Mouse (Mus musculus) spleen, adult 12 weeks (tissue): ENCODE data around the gene Olfr688.

Experiments used
- DNase-seq: peaks from one replicate; pipeline ENCODE4 v3.0.0; 2022; ENCODE audit warnings: low spot score

Olfr688 gene

DNA sequence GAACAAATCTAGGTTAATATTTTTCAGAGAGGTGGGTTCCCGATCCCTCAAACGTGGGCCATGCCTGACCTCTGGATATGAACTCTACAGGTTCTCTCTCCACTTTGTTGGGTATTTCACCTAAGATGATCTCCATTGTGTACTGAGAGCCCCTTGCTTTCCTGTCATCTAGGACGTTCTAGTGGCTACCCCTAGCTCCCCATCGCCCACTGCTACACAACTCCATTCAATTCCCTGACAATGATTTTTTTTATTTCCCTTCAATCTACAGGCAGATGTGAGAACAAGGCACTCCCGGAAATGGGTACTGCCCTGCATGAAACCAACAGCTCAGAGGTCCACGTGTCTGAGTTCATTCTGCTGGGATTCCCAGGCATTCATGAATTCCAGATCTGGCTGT, at the start of gene Olfr688:
Olfr688 (plus strand) TSS at position 301 of the 400 bp plus-strand sequence.
- DNase-seq: no peak

DNA sequence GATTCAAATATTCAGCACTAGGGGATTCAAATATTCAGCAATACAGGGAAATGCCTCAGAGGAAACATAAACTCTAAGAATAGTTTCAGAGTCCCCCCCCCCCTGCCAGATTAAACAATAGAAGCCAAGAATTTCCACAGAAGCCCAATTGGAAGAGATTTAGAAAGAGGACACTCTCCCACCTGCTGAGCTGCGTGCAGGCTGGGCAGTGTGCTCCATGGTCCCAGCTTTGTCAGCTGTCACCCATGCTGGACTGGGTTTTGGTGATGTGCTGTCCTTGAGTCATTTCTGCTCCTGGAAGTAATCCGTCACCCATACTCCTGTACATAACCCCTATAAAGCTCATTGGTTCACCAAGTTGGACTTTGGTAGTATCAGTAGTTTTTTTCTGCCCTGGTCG, 40.2 kb upstream of the Olfr688 start:
- DNase-seq: no peak

DNA sequence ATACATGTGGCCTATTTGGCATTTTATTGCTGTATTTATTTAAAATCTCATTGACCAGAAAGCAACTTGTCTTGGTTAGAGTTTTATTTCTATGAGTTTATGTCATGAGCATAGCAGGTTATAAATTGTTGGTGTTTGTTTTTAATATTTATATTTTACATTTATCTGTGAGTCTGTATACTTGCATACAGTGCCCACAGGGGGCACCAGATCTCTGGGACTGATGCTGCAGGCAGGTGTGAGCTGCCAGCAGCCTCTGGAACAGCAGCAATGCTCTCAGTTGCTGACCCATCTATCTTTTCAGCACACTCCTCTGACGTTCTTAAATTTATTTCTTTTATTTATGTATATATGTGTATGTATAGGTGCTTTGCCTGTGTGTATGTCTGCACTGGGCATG, 39.7 kb upstream of the Olfr688 start:
- no peak for DNase-seq

DNA sequence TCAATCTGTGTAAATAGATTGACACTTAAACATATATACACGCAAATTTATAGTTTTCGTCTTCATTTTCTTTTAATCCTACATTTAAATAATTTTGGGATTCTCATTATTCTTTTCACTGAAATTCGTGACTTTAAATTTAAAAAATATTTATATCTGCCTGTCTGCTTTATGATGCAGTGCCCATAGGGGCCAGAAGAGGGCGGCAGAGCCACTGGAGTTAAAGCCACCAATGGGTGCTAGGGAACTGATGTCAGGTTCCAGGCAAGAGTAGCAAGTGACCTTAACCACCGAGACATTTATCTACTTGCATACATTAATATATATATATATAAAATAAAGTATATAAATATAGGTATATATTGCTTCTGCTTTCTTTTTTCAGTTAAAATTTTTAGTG, 31.2 kb upstream of the Olfr688 start:
- DNase-seq: no peak

DNA sequence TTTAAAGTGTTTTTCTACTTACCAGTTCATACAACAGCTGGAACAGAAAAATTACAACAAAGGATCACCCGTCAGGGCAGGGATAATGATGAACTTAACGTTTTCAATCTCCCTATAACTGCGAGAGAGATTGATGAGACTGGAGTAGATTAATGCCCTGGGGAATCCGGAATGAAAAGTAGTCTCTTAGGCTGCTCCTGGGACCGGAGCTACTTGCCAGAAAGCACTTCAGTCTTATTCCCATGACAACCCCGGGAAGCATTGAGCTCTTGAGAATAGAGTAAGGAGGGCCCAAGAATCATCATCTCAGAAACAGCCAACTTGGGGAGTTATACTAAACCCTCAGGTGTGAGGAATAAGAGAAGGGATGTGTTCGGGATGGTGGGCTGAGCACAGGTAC, 15.5 kb upstream of the Olfr688 start:
- DNase-seq: no peak

DNA sequence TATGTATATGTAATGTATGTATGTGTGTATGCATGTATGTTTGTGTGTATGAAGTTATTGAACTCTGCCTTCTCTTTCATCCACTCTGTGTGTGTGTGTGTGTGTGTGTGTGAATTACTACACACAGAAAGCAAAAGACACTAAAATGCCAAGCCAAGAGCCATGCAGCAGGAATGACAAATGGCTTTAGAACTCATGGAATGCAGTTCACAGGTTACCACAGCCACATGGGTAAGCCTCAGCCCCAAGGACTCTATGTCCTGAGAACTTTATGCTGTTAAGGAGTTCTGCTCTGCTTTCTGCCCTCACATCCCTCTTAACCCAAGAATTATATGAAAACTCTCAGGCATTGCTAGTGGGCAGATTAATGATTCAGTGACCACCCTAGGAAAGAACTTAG, 2.2 kb downstream of the Olfr688 start:
- DNase-seq: no peak

DNA sequence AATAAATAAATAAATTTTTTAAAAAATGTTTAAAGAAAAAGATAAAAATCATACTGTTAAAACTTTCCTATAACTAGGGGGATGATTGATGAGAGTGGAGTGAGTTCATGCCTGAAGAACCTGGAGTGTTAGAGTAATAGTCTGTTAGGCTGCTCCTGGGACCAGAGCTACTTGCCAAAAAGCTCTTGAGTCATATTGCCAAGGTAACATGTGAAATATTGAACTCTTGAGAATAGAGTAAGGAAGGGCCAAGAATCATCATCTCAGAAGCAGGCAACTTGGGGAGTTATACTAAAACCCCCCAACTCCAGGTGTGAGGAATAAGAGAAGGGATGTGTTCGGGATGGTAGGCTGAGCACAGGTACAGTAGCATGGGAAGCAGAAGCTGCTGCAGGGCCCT, 23.0 kb downstream of the Olfr688 start, which contains the start of gene Olfr689:
Olfr689 (plus strand) TSS at position 301 of the 400 bp plus-strand sequence.
- DNase-seq: no peak

DNA sequence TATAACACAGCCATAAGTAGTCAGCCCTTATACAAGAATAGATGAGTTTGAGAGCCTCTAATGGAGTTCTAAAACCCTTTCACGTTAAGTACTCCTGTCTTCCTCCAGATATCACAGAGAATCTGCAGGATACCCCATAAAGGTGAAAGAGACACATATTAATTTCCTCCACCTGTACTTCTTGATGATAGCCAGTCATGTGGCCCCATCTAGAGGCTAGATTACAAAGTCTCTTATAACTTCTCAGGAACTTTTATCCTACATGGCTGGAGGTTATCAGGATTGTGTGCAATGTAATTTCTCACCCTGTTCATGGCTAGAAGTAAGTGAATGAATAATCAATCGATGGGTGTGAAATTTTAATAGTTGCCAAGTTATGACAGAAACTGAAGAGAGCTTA, 37.4 kb downstream of the Olfr688 start:
- DNase-seq: no peak

DNA sequence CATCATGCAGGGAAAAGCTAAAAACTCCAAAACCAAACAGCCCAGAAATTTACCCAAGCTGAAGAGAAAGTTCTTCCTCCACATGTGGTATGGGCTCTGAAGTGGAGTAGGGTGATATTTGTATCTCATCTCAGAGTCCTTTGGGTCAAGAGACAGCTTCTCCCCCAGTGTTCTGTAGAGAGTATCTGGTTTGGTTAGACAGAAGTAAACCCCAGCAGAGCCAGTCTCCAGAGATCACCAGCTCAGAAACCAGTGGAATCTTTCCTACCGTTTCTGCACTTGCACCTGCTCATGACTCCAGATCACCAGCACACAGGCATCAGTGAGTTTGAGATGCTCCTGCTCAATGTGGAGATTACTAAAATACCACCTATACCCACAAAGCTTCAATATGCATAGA, 46.1 kb downstream of the Olfr688 start, which contains the start of gene Olfr690:
Olfr690 (minus strand) TSS at position 101 of the 400 bp plus-strand sequence.
- no peak for DNase-seq
